Mouse (Mus musculus) small intestine, adult 2 months (tissue): ENCODE data around the gene Parva.

Experiments used
- CTCF ChIP-seq: fragments of 200-500 bp; IDR thresholded peaks from 2 replicates; pipeline ENCODE4 v1.5.1; 2012; ENCODE audit warnings: low read depth, mild to moderate bottlenecking, control low read depth, inconsistent platforms, low read length, moderate library complexity, mixed read lengths; ENCODE audit not compliant: insufficient replicate concordance, insufficient read length; ENCODE audit errors: extremely low read depth
- POLR2A ChIP-seq: fragments of 200-500 bp; IDR thresholded peaks from 2 replicates; pipeline ENCODE4 v1.6.1; 2012; ENCODE audit warnings: low read depth, mild to moderate bottlenecking, control low read depth, inconsistent platforms, low read length, moderate library complexity

GRCm38 (mm10) chr7:112502050-112502809, 74.9 kb downstream of the Parva start:
- TF ChIP-seq CTCF (no peak), POLR2A (no peak)
